Mouse (Mus musculus) G1E (cell line): ENCODE measurements around the gene Zmynd19.

Source experiments
- CTCF ChIP-seq: IDR thresholded peaks from 2 replicates; pipeline ENCODE4 v1.5.1; 2012; ENCODE audit warnings: low read depth, low read length, inconsistent platforms, mixed read lengths
- GATA1 ChIP-seq: IDR thresholded peaks from 2 replicates; pipeline ENCODE4 v1.6.1; 2012; ENCODE audit warnings: borderline replicate concordance, low read length, inconsistent platforms, mixed read lengths
- TAL1 ChIP-seq: conservative IDR thresholded peaks from 2 replicates; pipeline ENCODE4 v1.6.1; 2012; ENCODE audit warnings: low read depth, low read length, inconsistent platforms, mixed read lengths

DNA sequence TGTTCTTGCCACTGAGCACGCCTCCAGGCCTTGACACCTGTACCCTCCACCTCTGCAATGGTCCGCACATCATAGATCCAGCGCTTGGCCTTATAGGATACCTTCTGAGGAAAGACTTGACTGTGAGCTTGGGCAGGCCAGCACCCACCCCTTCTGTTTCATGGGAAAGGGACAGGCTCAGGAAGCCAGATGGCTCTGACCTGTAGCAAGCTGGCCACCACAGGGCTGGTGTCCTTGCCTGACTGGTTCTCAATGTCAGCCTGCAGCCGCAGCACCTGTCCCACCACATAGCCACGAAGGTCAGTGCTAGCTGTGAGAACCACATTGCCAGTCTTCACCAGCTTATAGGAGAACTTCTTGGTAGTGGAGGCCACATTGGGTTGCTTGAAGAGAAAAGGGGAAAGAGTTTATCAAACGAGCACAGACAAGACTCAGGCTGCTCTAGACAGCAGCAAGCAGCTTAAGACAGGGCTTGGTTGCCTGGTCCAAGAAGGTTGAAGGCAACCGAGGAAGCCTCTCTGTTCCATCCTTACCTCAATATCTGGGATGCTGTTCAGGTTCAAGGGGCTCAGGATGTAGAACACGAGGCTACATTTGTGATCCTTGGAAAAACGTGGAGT, 23.1 kb upstream of the Zmynd19 start:
- TF ChIP-seq CTCF (no peak), GATA1 (no peak), TAL1 (no peak)
